Mouse (Mus musculus) left cerebral cortex, adult 9 months (tissue): ENCODE data around the gene Cacna1a.

Experiments used
- DNase-seq, 2 experiments: peaks; one replicate each; pipeline ENCODE4 v3.0.0; 2022; ENCODE audit warnings: low spot score in 2 of 2

Cacna1a gene

DNA sequence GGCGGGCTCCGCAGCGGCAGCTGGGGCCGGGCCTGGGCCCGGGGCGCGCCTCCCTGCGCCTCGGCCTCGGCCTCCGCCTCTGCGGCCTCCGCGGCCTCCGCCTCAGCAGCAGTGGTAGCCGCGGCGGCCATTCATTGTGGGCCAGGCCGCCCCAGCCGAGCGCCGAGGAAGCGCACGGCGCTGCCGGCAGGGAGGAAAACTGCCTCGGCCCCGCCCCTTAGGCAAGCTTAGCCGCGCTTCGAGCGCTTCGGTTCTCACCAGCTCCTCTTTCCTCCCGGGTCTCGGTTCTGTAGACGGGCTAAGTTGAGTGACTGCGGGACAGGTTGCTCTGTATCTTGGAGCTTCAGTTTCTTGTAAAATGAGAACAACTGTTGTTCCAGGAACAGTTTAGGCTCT is 299.5 kb downstream of the Cacna1a start, which contains the start of gene Nacc1:
Nacc1 (minus strand) TSS at position 158 of the 396 bp plus-strand sequence.
- peak; percentile 58 to 77 for DNase-seq

DNA sequence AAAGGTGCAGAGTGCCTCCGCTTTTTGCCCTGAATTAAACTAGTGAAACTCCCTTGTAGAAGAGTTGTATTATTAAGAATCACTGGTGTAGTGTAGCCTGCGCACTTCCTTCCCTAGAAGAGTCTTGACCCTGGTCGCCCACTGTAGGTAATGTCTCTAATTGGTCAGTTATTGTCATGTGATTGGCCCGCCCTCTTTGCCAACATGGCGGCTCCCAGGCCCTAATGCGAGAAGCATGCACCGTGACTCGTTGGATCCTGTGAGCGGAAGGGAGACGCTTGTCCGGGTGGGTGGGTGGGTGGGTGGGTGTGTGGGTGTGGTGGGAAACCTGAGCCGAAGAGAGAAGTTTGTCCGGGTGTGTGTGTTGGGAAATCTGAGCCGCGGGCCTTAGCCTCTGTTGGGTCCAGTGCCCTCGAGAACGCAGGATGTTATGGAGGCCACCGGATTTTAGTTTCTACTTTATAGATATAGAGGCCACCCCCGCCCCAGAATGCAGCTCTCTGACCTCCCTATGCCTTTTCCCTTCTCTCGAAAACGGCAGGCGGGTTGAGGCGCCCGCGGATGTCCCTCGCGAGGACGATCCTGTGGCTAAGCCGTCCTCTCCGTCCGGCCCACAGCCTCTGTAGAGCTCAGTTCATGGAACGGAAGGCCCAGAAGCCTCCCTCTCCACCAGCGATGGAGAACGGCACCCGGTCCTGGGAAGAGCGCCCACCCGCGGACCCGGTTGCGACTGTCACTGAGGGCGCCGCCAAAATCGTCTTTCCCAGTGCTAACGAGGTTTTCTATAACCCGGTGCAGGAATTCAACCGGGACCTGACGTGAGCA is 301.1 kb downstream of the Cacna1a start:
- peak; percentile 83 to 94 for DNase-seq
